Mouse (Mus musculus): Measurements from ENCODE around the gene Vill. TPM values are rescaled to one million over a fixed set of nuclear protein-coding genes. Genes with fewer than 3 reads are reported as not detected.

Vill gene
- total RNA-seq, 4 experiments from 2014 or later, result 2.4 to 4.6 (median 4.4) TPM

DNA sequence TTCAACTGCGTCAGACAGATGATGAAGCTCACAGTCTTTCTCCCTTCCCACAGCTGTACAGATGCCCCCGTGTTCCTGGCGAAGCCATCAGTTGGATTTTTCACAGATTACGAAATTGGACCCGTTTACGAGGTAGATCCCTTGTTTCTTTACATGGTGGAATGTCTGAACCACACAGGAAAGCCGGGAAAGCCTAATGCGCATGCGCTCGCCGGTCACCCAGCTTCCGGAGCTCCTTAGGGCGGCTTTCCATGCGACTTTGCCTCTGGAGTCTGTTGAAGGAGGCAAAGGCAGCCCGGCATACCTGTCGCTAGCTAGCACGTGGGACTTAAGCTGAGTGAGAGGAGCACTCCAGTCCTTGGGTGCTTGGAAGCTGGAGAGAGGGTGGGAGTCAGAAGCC, 62.3 kb downstream of the Vill start:
- no peak for DNase-seq

DNA sequence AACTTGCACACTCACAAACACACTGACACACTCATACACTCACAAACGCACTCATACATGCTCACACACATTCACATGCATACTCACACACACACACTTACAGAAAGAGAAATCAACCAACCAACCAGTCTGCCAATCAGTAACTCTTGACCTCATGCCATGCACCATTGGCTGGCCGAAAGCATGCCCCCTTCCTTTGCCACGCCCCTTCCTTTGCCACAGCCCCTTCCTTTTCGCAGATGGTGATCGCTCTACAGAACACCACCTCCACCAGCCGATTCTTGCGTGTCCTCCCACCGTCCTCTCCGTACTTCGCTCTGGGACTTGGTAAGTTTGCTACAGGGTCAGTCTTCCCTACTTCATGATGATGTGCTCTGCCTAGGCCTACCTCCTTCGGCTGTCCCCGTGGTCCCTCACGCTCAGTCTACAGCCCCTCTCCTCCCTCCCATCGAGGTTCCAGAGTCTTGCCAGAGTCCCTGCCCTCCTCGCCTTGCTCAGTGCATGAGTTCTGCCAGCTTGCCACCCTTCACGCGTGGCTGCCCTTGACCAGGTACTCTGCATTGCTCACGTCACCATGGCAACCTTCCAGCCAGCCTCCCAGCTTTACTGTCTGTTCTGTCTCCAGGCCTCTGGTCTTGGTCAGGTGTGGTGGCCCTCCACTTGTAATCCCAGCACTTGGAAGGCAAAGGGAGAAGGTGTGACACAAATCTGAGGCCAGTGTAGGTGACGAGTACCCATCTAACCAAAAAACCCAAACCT, 67.0 kb downstream of the Vill start:
- no peak for DNase-seq

DNA sequence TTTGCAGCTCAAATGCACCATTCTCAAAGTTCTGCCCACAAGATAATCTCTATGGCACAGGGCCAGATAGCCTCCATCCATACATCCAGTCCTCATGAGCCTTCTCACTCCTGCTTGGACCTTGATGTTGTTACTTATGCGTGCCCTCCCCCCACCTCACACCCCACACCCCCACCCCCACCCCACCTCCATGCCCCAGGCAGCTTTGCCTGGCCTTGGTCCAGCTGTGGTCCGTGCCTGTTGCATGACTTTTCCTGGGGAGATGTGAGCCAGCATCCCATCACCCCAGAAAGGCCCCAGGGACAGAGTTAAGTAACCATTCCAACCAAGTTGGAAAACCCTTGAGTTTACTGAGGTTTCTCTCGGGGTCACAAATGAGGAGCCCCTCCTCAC, 67.6 kb downstream of the Vill start:
- DNase-seq, result no peak

Small RNA genes lying within 50 kb of the gene (microRNA-seq; reads per million reads assigned to microRNA genes)
- 4.2 to 8.2 reads per million in 2 experiments for gene Mir26a-1

Other genes starting within 250 kb of the Vill start
- 10 to 100 TPM; 22.0 to 35.1 (median 28.0) TPM for gene Ctdspl, start 126.3 kb upstream of the Vill start, total RNA-seq (2022)
- gene Plcd1, start 40.7 kb downstream of the Vill start, total RNA-seq (2022), result 10 to 100 TPM in 2 of 4 experiments, 1 to 10 TPM in 2; 8.5 to 19.9 (median 13.2) TPM
- gene Dlec1, start 49.7 kb downstream of the Vill start, total RNA-seq (2022), result 1 to 10 TPM; 2.2 to 6.6 (median 4.5) TPM
- 10 to 100 TPM in 2 of 4 experiments, 1 to 10 TPM in 2; 5.5 to 13.8 (median 9.8) TPM for gene Acaa1b, start 104.3 kb downstream of the Vill start, total RNA-seq (2022)
- not detected for gene Gm47289, start 106.4 kb downstream of the Vill start, total RNA-seq (2022)
- gene Slc22a13, start 156.3 kb downstream of the Vill start, total RNA-seq (2022), result not detected

Measured in adrenal gland, adult 8-10 months (tissue).